Mouse (Mus musculus): Measurements from ENCODE around the gene Rara.
A peak's percentile ranks its signal among the peaks of the same experiment; 100 is the strongest.
"Not testable (repeated sequence)": the region's sequence is repeated elsewhere in the genome, so short reads cannot be mapped to it uniquely, and the experiment has no call there.

The Rara gene

DNA sequence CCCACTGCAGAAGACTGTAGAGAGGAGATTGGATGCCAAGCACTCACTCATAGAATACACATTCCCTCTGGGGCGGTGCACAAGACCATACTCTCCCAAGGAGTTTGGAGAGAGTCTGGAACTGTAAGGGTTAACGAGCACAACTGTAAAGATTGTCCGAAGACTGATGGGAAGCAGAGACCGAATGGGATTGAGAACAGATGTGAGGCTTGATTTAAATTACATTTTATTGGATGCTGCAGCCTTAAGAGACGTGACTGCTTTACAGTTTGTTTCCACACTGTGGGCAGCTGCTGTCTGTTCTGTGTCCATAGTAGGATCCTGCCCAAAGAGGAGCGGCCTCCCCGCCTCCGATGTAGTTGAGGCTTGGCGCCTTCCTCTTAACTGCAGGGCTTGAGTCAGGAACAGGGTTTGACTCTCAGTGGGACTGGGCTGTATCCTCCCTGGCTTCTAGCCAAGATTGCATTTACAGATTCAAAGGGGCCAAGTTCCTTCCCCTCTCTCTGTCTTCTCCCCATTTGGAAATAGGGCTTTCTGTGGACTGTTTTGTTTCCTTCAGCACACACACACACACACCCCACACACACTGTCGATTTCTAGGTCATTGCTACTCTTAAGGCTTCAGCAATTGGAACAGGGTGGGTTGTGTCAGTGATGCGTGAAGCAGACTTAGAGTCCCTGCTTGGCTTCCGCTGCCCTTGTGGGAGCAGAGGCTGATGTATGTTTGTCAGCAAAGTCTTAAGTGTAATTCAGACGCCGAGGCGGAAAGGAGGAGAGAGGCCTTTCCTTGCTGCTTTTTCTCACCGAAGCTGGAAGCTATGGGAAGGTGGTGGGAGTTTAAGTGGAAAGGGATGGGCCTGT, 4.5 kb upstream of the Rara start:
- not testable (repeated sequence) for DNase-seq (ENCODE audit: low spot score in 2 of 2)

DNA sequence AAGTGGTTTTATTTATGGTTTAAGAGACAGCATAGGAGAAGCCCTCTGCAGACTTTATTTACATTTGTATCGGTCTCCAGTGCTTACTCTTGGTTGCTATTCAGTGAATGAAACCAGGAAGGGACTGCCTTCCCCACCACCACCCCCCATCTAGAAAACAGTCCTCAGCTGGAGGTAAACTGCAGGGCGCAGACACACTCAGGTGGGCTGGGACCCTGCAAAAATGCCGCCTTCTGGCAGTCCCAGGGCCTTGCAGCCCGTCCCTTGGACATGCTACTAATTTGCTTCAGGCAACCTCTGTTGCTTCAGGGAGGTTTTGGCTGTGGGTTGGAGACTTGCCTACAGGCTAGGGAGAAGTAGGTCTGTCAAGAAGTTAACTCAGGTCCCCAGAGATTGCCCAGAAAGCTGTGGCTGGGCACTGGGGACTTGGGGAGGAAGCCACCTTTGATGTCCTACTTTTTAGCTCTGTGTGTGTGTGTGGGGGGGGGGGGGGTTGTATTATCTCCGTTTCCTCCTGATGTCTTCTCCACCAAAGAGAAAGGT, 2.9 kb upstream of the Rara start:
- no peak for DNase-seq (ENCODE audit: low spot score in 2 of 2)

DNA sequence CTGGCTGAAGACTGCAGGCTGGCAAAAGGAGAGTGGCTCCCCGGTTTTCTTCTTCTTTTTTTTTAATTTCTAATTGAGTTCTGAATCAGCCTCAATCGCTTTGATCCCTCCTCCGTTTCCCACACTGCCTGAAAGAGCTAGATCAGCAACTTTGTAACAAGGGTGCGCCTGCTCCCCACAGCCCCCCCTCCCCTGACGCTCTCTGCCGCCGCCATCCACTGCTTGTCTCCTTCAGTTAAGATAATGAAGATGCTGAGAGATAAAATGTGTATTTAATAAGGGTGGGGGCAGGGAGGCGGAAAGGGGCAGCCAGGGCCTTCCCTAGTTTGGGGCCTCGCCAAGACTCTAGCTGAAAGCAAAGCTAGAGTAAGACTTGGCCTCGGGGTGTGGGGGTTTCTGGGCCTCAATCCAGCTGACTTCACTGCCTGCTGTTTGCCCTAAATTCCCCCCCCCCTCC, 2.3 kb upstream of the Rara start:
- DNase-seq (ENCODE audit: low spot score in 2 of 2): no peak

DNA sequence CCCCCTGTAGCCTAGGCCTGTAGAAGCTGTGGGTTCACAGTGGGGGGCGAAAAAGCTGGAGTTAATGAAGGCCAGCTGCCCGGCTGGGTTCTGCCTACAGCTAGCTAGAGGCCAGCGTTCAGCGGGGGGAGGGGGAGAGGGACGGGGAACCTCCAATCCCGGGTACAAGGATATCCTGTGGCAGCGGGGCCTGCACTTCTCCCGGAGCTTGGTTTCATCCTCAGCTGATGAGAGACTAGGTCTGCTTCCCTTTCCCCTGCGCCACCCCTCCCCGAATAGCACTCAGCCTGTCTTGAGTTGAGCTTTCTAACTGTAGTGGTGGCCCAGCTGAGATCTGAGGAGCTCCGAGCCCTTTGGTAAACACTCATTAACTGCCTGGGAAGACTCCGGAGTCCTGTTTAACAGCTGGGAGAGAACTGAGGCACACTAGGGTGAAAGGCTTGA, 1.7 kb upstream of the Rara start:
- no peak for DNase-seq (ENCODE audit: low spot score in 2 of 2)

DNA sequence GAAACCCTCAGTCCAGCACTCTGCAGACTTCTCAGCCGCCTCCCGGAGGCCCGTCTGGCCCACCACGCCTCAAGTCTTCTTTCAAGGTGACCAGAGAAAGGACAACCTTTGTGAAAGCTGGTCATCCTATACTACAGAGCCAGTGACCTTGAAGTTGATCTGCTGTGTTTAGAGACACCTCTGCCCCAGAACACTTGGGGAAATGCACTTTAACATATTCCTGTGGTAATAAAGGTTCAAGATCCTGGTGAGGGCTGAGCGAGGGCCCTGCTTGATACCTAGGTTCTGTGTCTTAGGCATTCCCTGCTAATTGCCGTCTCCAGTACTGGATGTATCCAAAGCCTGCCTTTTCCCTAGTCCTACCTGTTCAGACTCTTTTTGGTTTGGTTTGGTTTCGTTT, 1.1 kb upstream of the Rara start:
- no peak for DNase-seq (ENCODE audit: low spot score in 2 of 2)

DNA sequence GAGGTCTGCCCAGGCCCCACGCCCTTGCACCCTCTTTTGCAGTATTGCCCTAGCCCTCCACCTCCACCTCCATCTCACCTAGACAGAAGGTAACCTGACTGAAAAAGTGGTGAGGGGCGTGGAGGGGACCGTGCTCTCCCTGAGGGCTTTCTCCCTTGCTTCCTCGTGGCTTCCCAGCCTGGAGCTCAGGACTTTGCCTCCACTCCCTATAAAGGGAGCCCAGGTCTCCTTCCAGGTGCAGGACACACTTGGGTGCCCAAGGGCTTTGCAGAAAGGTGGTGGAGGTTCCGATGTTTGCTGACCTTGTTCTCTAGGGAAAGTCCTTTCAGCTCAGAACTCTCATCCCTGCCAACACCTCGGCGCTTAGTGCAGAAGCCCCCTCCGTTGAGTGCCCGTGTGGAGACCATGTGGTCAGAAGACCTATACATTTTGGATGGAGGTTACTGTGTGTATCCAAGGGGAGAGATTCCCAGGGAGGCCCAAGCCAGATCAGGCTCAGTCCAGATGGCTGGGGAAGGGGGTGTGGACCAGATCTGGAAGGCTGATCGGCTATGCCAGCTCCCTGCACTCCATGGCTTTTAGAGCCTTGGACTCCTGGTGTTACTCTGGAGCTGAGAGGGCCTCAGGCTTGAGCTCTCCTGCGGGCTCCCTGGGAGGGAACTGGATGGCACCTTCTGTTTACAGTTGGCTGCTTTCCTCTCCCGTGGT, 722 bp downstream of the Rara start:
- no peak for DNase-seq (ENCODE audit: low spot score in 2 of 2)

DNA sequence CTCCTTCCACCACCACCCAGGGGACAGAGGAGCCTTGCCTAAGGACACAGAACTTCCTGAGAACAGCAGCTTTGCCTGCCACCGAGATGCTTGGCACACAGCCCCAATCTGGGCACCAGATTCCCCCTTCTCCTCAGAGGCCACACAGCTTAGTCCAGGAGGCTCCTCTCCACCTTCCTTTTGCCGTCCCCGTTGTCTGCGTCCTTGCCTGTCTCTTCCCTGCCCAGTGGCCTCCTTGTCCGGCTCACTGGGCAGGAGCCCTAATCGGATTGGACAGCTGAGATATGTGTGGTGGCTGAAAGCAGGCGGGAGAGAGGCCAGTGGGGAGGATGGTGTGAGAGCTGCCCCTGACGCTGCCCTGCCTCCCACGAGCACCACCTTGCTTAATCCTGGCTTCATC, 1.9 kb downstream of the Rara start:
- DNase-seq (ENCODE audit: low spot score in 2 of 2): no peak

DNA sequence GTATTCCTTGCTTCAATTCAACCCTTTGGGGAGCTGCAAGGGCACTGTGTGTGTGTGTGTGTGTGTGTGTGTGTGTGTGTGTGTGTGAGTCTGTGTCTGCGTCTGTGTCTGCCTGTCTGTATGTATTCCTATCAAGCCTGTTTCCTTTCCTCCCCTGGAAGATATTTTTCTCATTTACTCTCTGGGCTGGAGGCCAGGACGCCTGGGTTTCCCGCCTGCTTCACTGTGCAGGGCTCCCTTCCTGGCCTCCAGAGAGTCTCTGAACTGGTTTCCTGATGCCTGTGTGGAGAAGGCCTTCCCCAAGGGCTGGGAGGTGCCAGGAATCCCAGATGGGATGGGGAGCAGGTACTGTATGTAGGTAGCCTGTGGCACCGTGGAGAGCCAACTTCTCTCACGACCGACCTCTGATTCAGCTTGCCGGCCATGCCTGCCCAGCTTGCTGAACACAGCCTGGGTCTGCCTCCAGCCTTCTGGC, 2.5 kb downstream of the Rara start:
- DNase-seq (ENCODE audit: low spot score in 2 of 2): no peak

DNA sequence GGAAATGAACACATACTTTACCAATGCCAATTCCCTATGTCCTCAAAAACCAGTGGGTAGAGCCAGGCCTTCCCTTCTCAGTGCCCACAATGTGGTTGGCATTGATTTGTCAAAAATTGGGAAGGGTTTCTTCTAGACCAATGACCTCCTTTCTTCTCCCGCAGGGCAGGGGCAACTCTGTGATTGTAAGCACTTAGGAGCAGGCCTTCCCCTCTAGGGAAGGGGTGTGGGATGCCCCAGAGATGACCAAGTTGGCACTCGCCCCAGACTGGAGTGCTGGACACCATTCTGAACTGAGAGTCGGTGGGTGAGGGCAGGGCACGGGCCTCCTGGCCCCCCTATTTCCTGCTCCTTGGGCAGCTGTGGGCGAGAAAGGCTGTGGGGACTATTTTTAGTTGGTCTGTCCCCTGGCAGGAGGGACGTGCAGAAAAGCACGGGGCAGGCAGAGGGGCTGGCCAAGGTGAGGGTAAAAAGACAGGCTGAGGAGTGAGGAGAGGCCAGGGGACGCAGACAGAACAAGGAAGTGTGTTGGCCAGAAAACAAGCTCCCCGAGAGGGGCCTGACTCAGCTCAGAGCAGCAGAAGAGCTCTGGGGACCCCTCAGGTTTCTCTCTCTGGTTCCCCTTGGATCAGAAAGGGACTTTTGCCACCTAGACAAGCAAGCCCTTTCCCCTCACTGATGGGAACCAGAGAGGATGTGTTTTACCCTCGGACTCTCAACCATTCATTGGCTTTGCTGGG, 3.3 kb downstream of the Rara start:
- DNase-seq (ENCODE audit: low spot score in 2 of 2): no peak

DNA sequence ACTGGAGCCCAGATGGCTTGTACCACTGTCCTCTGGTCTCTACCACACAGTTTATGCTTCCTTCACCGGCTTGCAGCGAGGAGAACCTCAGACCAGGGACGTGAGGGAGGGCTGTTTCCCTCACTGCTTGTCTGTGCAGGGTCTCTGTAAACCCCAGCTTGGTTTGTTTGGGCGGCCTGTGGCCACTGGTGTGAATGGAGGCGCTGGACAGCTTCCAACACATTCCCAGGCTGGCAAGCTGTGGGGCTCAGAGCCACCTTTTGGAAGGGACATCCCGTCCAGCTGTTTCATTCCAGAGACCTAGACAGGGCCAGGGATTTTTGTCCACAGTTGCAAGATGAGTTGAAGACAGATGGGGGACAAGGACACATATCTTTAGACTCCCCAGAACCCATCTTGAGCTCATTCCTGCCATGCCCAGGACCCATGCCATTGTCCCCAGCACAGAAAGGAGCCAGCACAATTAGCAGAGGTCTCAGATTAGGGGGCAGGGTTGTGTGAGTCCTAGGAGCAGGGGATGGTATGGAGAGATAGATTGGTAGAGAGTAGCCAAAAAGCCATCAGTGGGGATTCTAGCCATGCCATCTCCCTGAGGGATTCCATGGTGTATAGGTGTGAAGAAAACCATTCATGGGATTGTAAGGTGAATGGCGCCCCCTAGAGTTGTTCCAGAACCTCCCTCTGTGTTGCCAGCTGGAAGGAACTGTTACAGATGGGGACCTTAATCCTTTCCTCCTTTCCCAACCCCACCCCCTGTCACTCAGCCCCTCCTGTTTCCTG, 4.1 kb downstream of the Rara start:
- no peak for DNase-seq (ENCODE audit: low spot score in 2 of 2)

DNA sequence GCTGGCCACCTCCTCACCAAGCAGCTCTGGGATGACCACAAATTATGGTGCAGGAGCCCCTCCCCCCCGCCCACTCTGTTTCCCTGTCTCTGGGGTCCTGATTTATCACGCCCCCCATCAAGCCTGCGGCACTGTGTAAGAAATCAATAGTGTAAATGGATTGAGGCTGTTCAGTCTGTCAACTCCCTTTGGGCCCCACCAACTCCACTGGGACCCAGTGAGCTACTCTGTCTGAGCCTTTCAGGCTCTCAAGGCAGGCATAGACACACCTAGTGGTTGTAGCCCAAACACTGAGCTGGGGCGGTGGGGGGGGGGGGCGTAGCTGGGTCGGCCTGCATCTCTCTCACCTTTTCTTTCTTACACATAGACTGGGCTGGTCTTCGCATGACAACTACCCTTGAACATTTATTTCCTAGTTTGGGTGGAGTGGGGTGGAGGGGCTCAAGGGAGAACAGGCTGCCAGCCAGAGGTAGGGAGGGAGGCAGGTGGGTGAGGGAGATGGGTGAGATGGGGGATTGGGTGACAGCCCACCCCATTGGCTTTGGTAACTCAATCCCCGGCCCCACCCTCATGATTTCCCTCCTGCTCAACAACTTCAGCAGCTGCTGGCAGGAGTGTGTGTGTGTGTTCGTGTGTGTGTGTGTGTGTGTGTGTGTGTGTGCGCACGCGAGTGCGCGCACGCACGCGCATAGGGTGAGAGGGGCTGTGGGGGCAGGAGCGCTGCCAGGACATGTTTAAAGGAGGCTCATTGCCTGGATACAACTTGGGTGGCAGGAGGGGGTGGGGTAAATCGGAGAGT, 4.9 kb downstream of the Rara start:
- DNase-seq (ENCODE audit: low spot score in 2 of 2): no peak

DNA sequence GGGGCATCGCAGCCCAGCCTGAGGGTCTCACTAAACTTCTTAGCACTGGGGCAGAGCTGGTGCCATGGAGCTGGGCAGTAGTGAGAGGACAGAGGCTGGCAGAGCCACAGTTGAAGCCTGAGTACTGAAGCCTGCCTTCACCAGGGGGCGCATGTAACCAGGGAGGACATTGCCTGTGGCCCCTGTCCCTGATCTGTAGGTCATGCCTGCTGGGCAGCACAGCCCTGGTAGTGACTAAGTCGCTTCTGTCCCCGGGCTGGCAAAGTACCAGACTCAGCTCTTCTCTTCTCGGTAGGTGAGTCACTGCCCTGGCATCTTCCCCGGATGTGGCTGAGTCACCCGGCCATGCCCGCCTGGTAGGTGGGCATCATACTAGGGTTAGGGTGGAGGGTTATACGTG, 5.5 kb downstream of the Rara start:
- peak; percentile 74 to 79 for DNase-seq (ENCODE audit: low spot score in 2 of 2)

DNA sequence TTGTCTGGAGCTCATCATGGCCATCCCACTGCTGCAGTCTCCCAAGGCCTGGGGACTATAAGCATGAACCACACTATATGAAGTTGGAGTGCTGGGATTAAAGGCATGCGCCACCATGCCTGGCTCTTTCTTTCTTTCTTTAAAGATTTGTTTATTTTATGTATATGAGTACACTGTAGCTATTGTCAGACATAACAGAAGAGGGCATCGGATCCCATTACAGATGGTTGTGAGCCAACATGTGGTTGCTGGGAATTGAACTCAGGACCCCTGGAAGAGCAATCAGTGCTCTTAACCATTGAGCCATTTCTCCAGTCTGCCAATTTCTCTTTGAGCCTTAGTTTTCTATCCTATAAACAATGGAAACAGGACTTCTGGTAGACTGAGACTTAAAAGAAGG, 6.2 kb downstream of the Rara start:
- DNase-seq (ENCODE audit: low spot score in 2 of 2): not testable (repeated sequence)

DNA sequence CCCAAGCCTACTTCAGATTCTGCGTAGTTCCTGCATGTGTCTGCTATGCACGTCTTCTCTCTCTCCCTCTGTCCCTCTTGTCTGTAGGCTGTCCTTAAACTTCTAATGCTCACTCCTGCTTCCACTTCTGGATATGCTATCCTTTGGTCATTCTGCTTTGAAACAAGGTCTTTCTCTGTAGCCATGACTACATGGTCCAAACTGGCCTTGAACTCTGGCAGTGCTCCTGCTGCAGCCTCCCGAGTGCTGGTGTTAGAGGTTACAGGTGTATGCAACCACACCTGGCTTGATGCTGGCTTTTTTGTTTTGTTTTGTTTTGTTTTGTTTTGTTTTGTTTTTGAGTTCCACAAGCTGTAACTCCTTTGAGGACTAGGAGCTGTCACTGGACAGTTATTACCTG, 6.7 kb downstream of the Rara start:
- no peak for DNase-seq (ENCODE audit: low spot score in 2 of 2)

DNA sequence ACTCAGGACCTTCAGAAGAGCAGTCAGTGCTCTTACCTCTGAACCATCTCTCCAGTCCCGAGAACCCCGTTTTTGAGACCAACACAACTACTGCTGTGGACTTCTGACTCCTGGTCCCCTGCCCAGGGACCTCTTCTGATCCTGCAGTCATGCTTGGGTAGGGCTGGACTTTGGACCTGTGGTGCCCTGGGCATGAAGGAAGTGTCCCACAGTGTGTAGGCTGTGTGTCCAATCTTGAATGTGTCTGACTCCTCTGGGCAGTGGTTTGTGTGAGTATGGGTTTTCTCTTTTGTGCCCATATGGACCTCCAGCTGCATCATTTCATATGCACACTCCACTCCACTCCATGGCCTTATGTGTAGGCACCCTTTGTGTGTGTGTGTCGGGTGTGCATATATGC, 7.5 kb downstream of the Rara start:
- DNase-seq (ENCODE audit: low spot score in 2 of 2): no peak

DNA sequence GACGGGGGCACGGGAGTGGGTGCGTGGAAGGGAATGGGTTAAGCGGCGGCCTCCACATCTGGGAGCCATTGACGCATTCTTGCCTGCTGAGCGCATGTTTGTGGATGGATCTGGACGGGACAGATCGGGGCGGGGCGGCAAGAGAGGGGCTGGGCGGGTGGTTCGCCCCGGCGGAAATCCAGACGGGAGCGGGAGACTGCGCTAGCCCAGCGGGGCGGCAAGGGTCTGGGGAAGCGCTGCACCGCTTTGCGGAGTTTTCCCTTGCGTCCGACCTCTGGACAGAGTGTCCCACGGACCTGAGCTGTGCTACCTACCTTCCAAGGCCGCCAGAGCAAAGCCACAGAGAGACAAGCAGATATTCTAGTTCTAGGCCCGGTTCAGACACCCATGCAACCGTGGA, 8.6 kb downstream of the Rara start:
- no peak for DNase-seq (ENCODE audit: low spot score in 2 of 2)

DNA sequence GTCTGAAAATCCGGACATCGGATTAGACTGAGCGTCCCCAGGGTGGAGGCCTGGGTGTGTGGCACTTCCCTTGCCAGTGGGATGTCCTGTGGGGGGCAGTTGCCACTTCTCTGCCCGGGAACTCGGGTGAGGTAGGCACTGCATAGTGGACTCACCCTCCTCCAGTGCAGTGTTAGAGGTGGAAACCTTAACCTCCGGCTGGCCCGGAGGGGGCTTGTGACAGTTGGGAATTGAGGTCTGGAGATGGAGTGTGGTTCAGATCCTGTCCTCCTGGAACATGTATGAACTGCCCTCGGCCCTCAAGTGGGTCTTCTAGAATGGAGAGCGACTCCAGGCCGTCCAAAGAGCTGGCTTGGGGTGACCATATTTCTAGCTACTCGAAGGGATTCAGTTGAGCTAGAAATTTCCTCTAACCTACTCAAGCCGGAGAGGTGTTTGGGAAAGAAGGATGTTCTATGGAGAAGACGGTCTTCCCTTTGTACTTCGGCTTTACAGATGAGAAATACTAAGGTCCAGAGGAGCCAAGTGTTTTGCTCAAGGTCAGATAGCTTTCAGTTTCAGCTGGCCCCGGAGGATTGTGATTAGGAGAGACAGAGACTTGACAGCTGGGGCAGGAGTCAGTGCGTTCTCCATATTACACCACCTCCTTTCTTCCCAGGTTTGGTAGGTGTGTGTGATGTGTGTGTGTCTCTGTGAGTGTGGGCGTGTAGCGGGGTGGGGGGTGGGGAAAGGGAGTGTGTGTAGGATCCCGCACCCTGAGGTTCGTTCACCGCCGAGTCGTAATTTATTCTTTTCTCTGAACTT, 9.2 kb downstream of the Rara start:
- DNase-seq (ENCODE audit: low spot score in 2 of 2): peak in 1 of 2 experiments; percentile 15

DNA sequence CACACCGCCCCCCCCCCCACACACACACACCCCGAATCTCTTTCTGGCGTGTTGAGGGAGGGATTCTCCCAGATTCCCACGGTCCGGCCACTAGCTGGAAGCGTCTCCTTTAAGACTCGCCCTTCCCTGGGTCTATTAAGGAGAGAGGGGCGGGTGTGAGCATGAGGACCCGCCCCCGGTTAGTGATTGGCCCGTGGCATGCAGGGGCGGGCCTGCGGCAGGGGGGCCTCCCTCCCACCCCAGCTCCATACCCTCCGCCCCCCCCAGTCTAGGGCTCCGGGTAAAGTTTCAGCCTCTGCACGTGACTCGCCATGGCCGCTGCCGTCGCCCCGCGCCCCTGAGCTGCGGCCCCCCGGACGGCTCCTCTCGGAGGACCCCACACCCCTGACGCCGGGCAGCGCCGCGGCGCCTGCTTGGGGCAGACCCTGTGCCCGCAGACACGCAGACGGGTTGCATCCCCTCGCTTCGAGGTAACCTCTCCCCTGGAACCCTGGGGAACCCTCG, 9.8 kb downstream of the Rara start:
- DNase-seq (ENCODE audit: low spot score in 2 of 2): peak in 1 of 2 experiments; percentile 44
